Mouse (Mus musculus): Measurements from ENCODE around the gene Abhd12.

The Abhd12 gene

GRCm38 (mm10) chr2:150851251-150851650 is 53.3 kb downstream of the Abhd12 start:
- DNase-seq (ENCODE audit: low read depth, low spot score): no peak

GRCm38 (mm10) chr2:150847436-150847995 is 57.0 kb downstream of the Abhd12 start:
- no peak for DNase-seq (ENCODE audit: low read depth, low spot score)

GRCm38 (mm10) chr2:150844798-150845197 is 59.7 kb downstream of the Abhd12 start:
- no peak for DNase-seq (ENCODE audit: low read depth, low spot score)

GRCm38 (mm10) chr2:150842049-150842461 is 62.5 kb downstream of the Abhd12 start:
- DNase-seq (ENCODE audit: low read depth, low spot score): no peak

DNA sequence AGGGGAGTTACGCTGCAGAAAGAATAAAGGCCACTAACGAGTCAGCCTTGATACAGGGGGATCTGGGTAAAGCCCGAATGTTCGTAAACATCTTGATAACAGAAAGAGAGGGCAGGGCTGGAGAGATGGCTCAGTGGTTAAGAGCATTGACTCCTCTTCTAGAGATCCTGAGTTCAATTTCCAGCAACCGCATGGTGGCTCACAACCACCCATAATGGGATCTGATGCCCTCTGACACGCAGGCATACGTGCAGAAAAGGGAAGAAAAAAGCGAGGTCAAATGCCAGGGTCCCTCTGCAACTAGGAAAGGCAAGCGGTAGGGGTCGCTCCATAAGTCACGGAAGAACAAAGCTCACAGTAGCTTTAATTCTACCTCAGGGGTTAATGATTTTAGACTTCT is 63.4 kb downstream of the Abhd12 start:
- no peak for DNase-seq (ENCODE audit: low read depth, low spot score)

GRCm38 (mm10) chr2:150839686-150840471 is 64.7 kb downstream of the Abhd12 start:
- no peak for DNase-seq (ENCODE audit: low read depth, low spot score)

GRCm38 (mm10) chr2:150837781-150838180 is 66.8 kb downstream of the Abhd12 start:
- DNase-seq (ENCODE audit: low read depth, low spot score): no peak

DNA sequence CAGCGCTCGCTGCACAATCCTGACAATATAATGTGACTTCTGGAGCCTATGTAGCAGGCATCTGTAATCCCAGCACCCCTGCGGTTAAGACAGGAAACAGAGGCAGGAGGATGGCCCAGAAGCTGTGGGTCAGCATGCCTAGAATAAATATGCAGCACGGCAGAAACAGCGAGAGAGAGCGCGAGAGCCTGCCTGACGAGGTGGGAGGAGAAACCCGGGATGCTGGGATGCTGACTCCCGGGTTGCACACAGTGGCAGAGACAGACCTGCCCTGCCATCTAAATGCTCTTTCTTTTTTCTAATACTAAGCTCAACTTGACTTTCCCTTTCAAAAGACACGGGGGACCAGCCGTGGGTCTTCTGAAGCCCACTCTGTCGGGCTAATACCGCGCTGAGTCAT is 67.6 kb downstream of the Abhd12 start:
- no peak for DNase-seq (ENCODE audit: low read depth, low spot score)

DNA sequence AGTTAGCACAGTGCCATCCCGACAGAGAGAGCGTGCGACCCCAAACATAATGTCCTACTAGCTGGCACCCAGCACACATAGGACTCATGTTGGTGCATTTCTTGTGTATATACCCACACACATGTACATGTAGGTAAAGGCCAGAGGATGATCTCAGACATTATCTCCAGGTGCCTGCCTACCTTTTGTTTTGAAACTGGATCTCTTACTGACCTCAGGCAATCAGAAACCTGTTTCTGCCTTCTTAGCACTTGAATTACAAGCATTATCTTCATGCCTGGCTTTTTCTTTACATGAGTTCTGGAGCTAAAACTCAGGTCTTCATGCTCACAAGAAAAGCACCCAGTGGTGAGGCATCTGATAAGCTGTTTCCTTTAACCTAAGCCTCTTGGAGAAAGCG is 68.6 kb downstream of the Abhd12 start:
- DNase-seq (ENCODE audit: low read depth, low spot score): no peak

GRCm38 (mm10) chr2:150834616-150835015 is 69.9 kb downstream of the Abhd12 start:
- DNase-seq (ENCODE audit: low read depth, low spot score): no peak

DNA sequence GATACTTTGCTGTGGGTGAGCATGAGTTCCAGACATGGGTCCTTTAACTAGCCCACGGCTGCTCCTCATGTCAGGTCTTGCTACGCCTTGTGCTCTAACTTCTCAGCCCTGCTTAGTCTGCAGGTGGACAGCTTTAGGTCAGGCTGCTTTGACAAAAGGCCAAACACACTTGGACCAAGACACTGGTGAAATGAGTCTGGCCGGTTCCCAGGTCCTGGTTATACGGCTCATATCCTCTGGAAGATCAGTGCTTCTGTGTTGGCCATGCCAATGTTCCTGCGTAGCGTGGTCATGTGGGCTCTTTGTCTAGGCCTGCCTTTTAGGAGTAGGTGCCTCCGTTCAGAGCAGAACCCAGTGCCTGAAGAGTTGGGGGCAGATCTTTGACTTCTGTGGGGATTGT is 72.5 kb downstream of the Abhd12 start:
- DNase-seq (ENCODE audit: low read depth, low spot score): no peak

- no peak for DNase-seq (ENCODE audit: low read depth, low spot score)
These were observed 73.6 kb downstream of the Abhd12 start for GRCm38 (mm10) chr2:150830911-150831441.

DNA sequence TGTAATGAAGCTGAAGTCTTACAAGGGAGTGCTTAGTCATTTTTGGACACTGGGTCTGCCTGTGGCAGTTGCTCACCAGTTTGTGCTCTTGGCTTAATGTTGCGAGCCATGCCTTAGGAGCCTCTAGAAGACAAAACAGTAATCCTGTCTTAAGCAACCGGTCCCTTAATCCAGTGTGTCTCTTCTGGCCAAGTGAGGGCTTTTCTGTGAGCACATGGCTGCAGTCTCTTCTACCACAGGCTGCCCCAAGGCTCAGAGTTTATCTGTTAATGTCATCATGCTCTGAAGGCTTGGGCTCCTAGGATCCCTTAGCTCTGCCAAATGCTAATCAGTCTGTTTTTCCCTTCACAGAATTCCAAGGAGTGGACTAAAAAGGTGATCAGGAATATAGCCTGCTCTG is 74.5 kb downstream of the Abhd12 start:
- no peak for DNase-seq (ENCODE audit: low read depth, low spot score)

- DNase-seq (ENCODE audit: low read depth, low spot score): no peak
These were observed 75.9 kb downstream of the Abhd12 start for GRCm38 (mm10) chr2:150828654-150829053.

DNA sequence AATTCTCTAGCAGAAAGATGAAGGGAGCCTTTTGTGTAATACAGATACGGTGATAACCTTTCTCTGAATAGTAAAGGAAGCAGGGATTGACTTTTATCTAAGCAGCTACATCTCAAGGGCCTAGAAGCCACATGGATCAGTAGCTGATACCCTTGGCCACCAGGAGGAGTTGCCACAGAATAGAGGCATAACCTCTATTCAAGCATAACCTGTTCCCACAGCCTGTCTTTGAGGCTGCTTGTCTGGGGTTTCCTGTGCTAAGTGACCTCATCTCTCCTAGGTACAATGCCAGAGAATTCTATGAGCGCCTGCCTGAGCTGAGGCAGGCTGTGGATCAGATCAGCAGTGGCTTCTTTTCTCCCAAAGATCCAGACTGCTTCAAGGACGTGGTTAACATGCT is 76.4 kb downstream of the Abhd12 start:
- DNase-seq (ENCODE audit: low read depth, low spot score): no peak

- DNase-seq (ENCODE audit: low read depth, low spot score): no peak
These were observed 78.1 kb downstream of the Abhd12 start for GRCm38 (mm10) chr2:150826426-150826825.

GRCm38 (mm10) chr2:150822987-150823386 is 81.6 kb downstream of the Abhd12 start:
- DNase-seq (ENCODE audit: low read depth, low spot score): no peak

- DNase-seq (ENCODE audit: low read depth, low spot score): no peak
These were observed 83.8 kb downstream of the Abhd12 start for GRCm38 (mm10) chr2:150820720-150821119.

DNA sequence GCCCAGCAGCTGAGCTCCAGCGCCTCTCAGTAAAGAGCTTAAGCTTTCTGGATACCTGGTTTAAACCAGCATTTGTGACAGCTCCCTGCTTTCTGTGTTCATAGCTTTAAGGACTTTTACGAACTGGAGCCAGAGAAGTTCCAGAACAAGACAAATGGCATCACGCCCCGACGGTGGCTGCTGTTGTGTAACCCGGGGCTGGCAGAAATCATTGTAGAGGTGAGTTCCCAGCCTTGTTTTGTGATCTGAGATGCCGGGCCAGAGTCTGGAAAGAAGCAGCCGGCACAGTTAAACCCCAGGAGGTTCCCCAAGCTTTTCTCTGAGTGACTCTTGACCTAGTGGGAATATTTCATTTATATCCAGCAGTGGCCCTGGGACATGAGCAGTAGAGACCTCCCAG is 85.8 kb downstream of the Abhd12 start:
- DNase-seq (ENCODE audit: low read depth, low spot score): no peak

- DNase-seq (ENCODE audit: low read depth, low spot score): no peak
These were observed 87.7 kb downstream of the Abhd12 start for GRCm38 (mm10) chr2:150816676-150817402.

DNA sequence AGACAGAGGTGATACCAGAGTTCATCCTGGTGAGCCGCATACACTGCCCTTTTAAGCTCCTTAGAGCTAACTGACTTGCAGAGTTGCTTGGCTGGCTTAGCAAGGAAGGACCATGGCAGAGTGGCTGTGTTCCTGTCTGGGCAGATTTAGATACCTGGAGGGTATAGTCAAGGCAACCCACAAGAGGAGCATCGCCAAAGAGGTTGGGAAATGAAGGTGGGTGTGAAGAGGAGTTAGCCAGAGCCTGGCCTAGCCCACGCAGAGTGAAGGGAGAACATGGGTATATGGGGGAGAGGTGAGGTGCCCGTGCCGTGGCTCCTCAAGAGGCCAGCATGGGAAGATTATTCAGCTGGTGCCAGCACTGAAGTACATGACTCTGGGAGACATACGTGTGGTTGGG is 91.7 kb downstream of the Abhd12 start:
- DNase-seq (ENCODE audit: low read depth, low spot score): no peak

GRCm38 (mm10) chr2:150810603-150811002 is 93.9 kb downstream of the Abhd12 start:
- no peak for DNase-seq (ENCODE audit: low read depth, low spot score)

All from CD4-positive helper T cell, adult 2 months (primary cell).